Mouse (Mus musculus): Measurements from ENCODE around the gene Pex10. TPM values are rescaled to one million over a fixed set of nuclear protein-coding genes. Genes with fewer than 3 reads are reported as not detected.

The Pex10 gene
- polyA plus RNA-seq, 1 experiment from 2014 or later, result 9.7 TPM

DNA sequence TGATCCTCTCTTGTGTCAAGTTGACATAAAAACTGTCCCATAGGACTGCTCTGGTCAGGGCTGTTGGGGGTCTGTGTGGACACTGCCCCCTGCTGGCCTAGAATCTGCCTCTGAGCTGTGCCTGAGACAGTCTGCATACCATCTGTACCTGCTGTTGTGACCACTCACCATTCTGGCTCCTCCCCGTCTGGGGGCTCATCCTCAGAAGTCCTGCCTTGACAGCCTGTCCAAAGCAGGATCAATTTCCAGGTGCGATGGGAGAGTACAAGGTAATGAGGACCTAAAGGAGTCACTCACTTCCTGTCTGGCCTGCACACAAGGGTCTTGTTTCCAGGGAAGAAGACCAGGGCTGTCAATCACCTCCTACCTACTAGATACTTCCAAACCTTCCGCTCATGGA lies 27.7 kb downstream of the Pex10 start:
- Histone ChIP-seq H3K36me3 (ENCODE audit: control insufficient read depth, insufficient read depth, low read length) (no peaks in the 10 kb centered on the region), H3K9ac (ENCODE audit: low read length) (no peak overlapping the region), H3K4me1 (ENCODE audit: control insufficient read depth, insufficient read depth, low read length) (no peaks in the 10 kb centered on the region), H3K9me3 (ENCODE audit: control insufficient read depth, low read length) (no peaks in the 10 kb centered on the region), H3K27ac (ENCODE audit: low read depth, low read length) (no peak overlapping the region), H3K4me3 (ENCODE audit: low read depth, low read length) (no peak overlapping the region), H3K4me2 (no peak overlapping the region), H3K27me3 (ENCODE audit: control insufficient read depth, insufficient read depth, low read length) (no peaks in the 10 kb centered on the region)
- WGBS, result 70% methylated on average over 3 of the region's 3 CpGs
- ATAC-seq (ENCODE audit: low FRiP score) (peak; percentile 71), DNase-seq (ENCODE audit: low spot score, missing footprints) (peak; percentile 91)

DNA sequence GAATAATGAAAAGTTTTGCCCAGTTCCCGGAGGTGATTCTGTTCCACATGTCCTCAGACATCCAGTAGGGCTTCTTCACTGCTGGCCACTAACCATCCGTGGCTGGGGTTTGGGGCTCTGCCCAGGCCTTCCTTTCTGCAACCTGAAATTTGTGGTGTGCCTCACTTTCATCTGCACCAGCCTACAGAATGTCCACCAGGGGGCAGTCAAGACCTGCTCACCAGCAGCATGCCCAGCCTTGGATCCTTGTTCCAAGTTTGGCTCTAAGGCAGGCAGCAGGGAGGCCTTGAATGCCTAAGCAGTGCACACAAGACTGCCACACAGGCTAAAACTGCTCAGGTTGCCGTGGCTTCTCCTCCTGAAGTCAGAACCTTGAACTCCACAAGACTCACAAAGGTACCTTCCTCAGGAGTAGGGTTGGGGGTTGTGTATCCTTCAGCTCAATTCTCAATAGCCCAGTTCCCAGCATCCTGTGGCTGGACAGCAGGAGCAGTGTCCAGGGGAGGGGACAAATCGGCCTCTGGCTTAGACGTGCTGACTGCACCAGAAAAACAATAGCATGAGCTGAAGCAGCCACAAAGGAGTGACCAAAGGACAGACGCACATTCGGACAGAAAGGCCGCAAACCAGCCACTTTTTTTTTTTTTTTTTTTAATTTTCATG lies 28.6 kb downstream of the Pex10 start:
- Histone ChIP-seq H3K4me1 (ENCODE audit: control insufficient read depth, insufficient read depth, low read length) (peaks cover 3% of the 10 kb centered on the region; the same call in 1 of the 2 replicates), H3K27ac (ENCODE audit: low read depth, low read length) (no peak overlapping the region), H3K4me2 (no peak overlapping the region), H3K4me3 (ENCODE audit: low read depth, low read length) (no peak overlapping the region), H3K27me3 (ENCODE audit: control insufficient read depth, insufficient read depth, low read length) (no peaks in the 10 kb centered on the region), H3K9ac (ENCODE audit: low read length) (peak overlapping the region; percentile 13; the same call in 1 of the 2 replicates), H3K36me3 (ENCODE audit: control insufficient read depth, insufficient read depth, low read length) (no peaks in the 10 kb centered on the region), H3K9me3 (ENCODE audit: control insufficient read depth, low read length) (no peaks in the 10 kb centered on the region)
- DNase-seq (ENCODE audit: low spot score, missing footprints) (peak; percentile 96), ATAC-seq (ENCODE audit: low FRiP score) (peak; percentile 79)
- WGBS, result 43% methylated on average over 8 of the region's 8 CpGs

- Histone ChIP-seq H3K4me3 (ENCODE audit: low read depth, low read length) (no peak overlapping the region), H3K9me3 (ENCODE audit: control insufficient read depth, low read length) (no peaks in the 10 kb centered on the region), H3K4me1 (ENCODE audit: control insufficient read depth, insufficient read depth, low read length) (peaks cover 5% of the 10 kb centered on the region; the same call in 1 of the 2 replicates), H3K27me3 (ENCODE audit: control insufficient read depth, insufficient read depth, low read length) (no peaks in the 10 kb centered on the region), H3K36me3 (ENCODE audit: control insufficient read depth, insufficient read depth, low read length) (no peaks in the 10 kb centered on the region), H3K4me2 (no peak overlapping the region), H3K27ac (ENCODE audit: low read depth, low read length) (no peak overlapping the region), H3K9ac (ENCODE audit: low read length) (no peak overlapping the region)
- no peak for DNase-seq (ENCODE audit: low spot score, missing footprints)
- ATAC-seq (ENCODE audit: low FRiP score), result peak; percentile 34; the same call in 1 of the 2 replicates
- 88% methylated on average over 8 of the region's 8 CpGs for WGBS
Measured at GRCm38 (mm10) chr4:155095967-155096366, 29.2 kb downstream of the Pex10 start.

DNA sequence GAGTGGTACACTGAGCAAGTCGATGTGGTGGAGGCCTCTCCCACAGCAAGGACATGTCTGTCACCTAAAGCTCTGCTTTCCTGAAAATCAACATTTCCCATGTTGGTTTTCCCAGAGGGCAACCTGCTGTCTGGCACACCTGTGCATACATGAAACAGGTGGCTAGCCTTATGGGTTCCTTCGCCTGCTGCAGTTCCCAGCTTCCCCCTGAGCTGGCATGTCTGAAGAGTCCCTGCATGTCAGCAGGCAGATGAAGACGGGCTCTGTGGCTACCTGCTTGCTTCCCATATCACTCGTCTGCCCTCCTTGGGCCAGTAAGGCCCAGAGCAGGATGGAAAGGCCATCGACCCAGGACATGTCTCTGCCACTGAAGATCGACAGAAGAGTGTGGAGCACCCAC lies 30.6 kb downstream of the Pex10 start:
- Histone ChIP-seq H3K4me1 (ENCODE audit: control insufficient read depth, insufficient read depth, low read length) (peaks cover 5% of the 10 kb centered on the region; the same call in 1 of the 2 replicates), H3K27me3 (ENCODE audit: control insufficient read depth, insufficient read depth, low read length) (no peaks in the 10 kb centered on the region), H3K27ac (ENCODE audit: low read depth, low read length) (no peak overlapping the region), H3K9me3 (ENCODE audit: control insufficient read depth, low read length) (no peaks in the 10 kb centered on the region), H3K4me3 (ENCODE audit: low read depth, low read length) (no peak overlapping the region), H3K9ac (ENCODE audit: low read length) (no peak overlapping the region), H3K36me3 (ENCODE audit: control insufficient read depth, insufficient read depth, low read length) (no peaks in the 10 kb centered on the region), H3K4me2 (no peak overlapping the region)
- WGBS, result 87% methylated on average over 6 of the region's 6 CpGs
- ATAC-seq (ENCODE audit: low FRiP score) (no peak), DNase-seq (ENCODE audit: low spot score, missing footprints) (no peak)

DNA sequence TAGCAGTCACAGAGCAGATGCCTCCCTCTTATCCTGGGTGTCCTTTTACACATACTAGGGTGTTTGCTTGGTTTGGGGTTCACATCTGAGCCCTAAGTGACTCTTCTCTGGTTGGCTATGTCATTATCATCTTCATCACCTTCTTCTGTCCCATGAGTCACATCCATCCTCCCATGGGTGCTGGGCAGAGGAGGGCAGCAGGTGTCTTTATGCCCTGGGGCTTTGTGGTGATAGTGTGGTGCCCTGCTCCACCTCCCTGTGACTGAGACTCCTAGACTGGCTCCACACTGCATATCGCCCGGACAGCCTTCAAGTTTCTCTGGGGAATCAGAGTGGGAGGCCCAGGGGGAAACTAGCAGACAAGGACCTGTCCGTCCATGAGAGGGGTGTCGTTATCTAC lies 31.8 kb downstream of the Pex10 start:
- DNase-seq (ENCODE audit: low spot score, missing footprints) (no peak), ATAC-seq (ENCODE audit: low FRiP score) (no peak)
- no peaks in the 10 kb centered on the region for H3K27me3 ChIP-seq (ENCODE audit: control insufficient read depth, insufficient read depth, low read length)
- peaks cover 5% of the 10 kb centered on the region; the same call in 1 of the 2 replicates for H3K4me1 ChIP-seq (ENCODE audit: control insufficient read depth, insufficient read depth, low read length)
- no peak overlapping the region for H3K4me2 ChIP-seq
- H3K9me3 ChIP-seq (ENCODE audit: control insufficient read depth, low read length), result no peaks in the 10 kb centered on the region
- H3K36me3 ChIP-seq (ENCODE audit: control insufficient read depth, insufficient read depth, low read length), result no peaks in the 10 kb centered on the region
- no peak overlapping the region for H3K4me3 ChIP-seq (ENCODE audit: low read depth, low read length)
- WGBS, result 95% methylated on average over 4 of the region's 4 CpGs
- H3K27ac ChIP-seq (ENCODE audit: low read depth, low read length), result no peak overlapping the region
- no peak overlapping the region for H3K9ac ChIP-seq (ENCODE audit: low read length)

DNA sequence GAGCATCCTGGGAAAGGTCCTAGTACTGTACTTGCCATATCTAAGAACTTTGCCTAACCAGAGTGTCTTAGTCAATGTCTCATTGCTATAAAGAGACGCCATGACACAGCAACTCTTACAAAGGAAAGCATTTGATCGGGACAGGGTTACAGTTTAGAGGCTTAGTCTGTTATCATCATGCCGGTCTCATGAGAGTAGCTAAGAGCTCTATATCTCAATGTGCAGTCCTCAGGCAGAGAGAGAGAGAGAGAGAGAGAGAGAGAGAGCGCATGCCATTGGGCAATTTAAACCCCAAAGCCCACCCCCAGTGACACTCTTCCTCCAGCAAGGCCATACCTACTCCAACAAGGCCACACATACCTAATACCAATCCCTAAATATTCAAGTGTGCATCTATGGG lies 41.1 kb downstream of the Pex10 start:
- H3K27me3 ChIP-seq (ENCODE audit: control insufficient read depth, insufficient read depth, low read length), result no peaks in the 10 kb centered on the region
- H3K4me2 ChIP-seq, result no peak overlapping the region
- H3K9ac ChIP-seq (ENCODE audit: low read length), result no peak overlapping the region
- H3K36me3 ChIP-seq (ENCODE audit: control insufficient read depth, insufficient read depth, low read length), result no peaks in the 10 kb centered on the region
- WGBS, result 93% methylated on average over 4 of the region's 4 CpGs
- no peak overlapping the region for H3K27ac ChIP-seq (ENCODE audit: low read depth, low read length)
- H3K4me1 ChIP-seq (ENCODE audit: control insufficient read depth, insufficient read depth, low read length), result no peaks in the 10 kb centered on the region
- no peak for DNase-seq (ENCODE audit: low spot score, missing footprints)
- H3K4me3 ChIP-seq (ENCODE audit: low read depth, low read length), result no peak overlapping the region
- ATAC-seq (ENCODE audit: low FRiP score), result no peak
- no peaks in the 10 kb centered on the region for H3K9me3 ChIP-seq (ENCODE audit: control insufficient read depth, low read length)

DNA sequence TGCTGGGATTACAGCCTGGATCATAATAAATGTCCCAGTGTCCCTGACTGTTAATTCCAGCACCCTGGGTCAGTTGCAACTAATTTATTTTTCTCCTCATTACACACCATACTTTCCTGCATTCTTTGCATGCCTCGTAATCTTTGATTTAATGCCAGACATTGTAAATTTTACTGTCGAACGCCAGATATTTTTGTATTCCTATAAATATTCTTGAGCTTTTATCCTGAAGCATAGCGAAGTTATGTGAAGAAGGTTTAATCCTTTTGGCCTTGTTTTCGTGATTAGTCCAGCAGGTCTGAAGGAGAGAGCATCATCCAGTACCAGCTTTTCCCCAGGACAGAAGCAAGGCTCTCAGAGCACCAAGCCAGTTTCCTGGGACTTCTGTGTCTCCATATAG lies 42.7 kb downstream of the Pex10 start:
- Histone ChIP-seq H3K9ac (ENCODE audit: low read length) (0 out of 2 replicates have a peak overlapping the region, but pooled peaks have one; percentile 9), H3K4me2 (no peak overlapping the region), H3K9me3 (ENCODE audit: control insufficient read depth, low read length) (no peaks in the 10 kb centered on the region), H3K27ac (ENCODE audit: low read depth, low read length) (no peak overlapping the region), H3K36me3 (ENCODE audit: control insufficient read depth, insufficient read depth, low read length) (no peaks in the 10 kb centered on the region), H3K4me3 (ENCODE audit: low read depth, low read length) (no peak overlapping the region), H3K4me1 (ENCODE audit: control insufficient read depth, insufficient read depth, low read length) (no peaks in the 10 kb centered on the region), H3K27me3 (ENCODE audit: control insufficient read depth, insufficient read depth, low read length) (no peaks in the 10 kb centered on the region)
- DNase-seq (ENCODE audit: low spot score, missing footprints) (no peak), ATAC-seq (ENCODE audit: low FRiP score) (no peak)
- WGBS, result 88% methylated on average over 5 of the region's 5 CpGs

- Histone ChIP-seq H3K27me3 (ENCODE audit: control insufficient read depth, insufficient read depth, low read length) (no peaks in the 10 kb centered on the region), H3K4me1 (ENCODE audit: control insufficient read depth, insufficient read depth, low read length) (no peaks in the 10 kb centered on the region; the same call in 1 of the 2 replicates), H3K9me3 (ENCODE audit: control insufficient read depth, low read length) (no peaks in the 10 kb centered on the region), H3K4me3 (ENCODE audit: low read depth, low read length) (no peak overlapping the region), H3K27ac (ENCODE audit: low read depth, low read length) (no peak overlapping the region), H3K4me2 (no peak overlapping the region), H3K9ac (ENCODE audit: low read length) (no peak overlapping the region), H3K36me3 (ENCODE audit: control insufficient read depth, insufficient read depth, low read length) (no peaks in the 10 kb centered on the region)
- ATAC-seq (ENCODE audit: low FRiP score), result no peak
- DNase-seq (ENCODE audit: low spot score, missing footprints), result no peak
- 67% methylated on average over 8 of the region's 8 CpGs for WGBS
Measured at GRCm38 (mm10) chr4:155113766-155114410, 47.1 kb downstream of the Pex10 start.

DNA sequence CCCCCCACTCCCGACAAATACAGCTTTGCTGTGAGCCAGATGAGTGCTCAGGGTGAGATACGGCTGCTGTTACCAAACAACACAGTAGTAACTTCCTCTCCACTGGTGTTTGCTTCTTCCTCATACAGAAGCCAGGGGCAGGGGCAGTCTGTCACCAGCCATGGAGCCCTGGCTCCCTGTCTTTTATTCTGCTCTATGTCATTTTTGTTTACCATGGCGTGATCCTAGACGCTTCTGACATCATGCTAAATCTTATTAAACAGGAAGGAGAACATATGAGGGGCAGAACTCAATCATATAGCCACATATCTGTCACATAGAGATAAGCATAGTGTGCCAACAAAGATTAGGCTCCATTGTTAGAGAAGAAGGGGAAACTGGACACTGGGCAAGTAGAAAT lies 49.8 kb downstream of the Pex10 start:
- Histone ChIP-seq H3K27ac (ENCODE audit: low read depth, low read length) (no peak overlapping the region), H3K4me1 (ENCODE audit: control insufficient read depth, insufficient read depth, low read length) (no peaks in the 10 kb centered on the region; the same call in 1 of the 2 replicates), H3K9ac (ENCODE audit: low read length) (no peak overlapping the region), H3K4me3 (ENCODE audit: low read depth, low read length) (no peak overlapping the region), H3K9me3 (ENCODE audit: control insufficient read depth, low read length) (no peaks in the 10 kb centered on the region), H3K27me3 (ENCODE audit: control insufficient read depth, insufficient read depth, low read length) (no peaks in the 10 kb centered on the region), H3K36me3 (ENCODE audit: control insufficient read depth, insufficient read depth, low read length) (no peaks in the 10 kb centered on the region), H3K4me2 (no peak overlapping the region)
- 88% methylated on average over 4 of the region's 4 CpGs for WGBS
- ATAC-seq (ENCODE audit: low FRiP score), result no peak
- no peak for DNase-seq (ENCODE audit: low spot score, missing footprints)
